Mouse (Mus musculus): ENCODE results near the gene Plcxd3. TPM values are rescaled to one million over a fixed set of nuclear protein-coding genes. Genes with fewer than 3 reads are reported as not detected.
"Not testable (repeated sequence)": the region's sequence is repeated elsewhere in the genome, so short reads cannot be mapped to it uniquely, and the experiment has no call there.

Gene Plcxd3
- polyA plus RNA-seq, 1 experiment from 2014 or later, result 2.8 TPM

GRCm38 (mm10) chr15:4400096-4400495 is 24.8 kb downstream of the Plcxd3 start:
- Histone ChIP-seq H3K4me3 (replicated peaks) (no peak overlapping the region), H3K27me3 (replicated peaks) (no peaks in the 10 kb centered on the region), H3K4me2 (replicated peaks) (no peak overlapping the region), H3K9me3 (no peaks in the 10 kb centered on the region), H3K27ac (no peak overlapping the region), H3K36me3 (no peaks in the 10 kb centered on the region), H3K9ac (no peak overlapping the region), H3K4me1 (replicated peaks) (no peaks in the 10 kb centered on the region)
- no peak for ATAC-seq
- 73% methylated on average over 4 of the region's 4 CpGs for WGBS

DNA sequence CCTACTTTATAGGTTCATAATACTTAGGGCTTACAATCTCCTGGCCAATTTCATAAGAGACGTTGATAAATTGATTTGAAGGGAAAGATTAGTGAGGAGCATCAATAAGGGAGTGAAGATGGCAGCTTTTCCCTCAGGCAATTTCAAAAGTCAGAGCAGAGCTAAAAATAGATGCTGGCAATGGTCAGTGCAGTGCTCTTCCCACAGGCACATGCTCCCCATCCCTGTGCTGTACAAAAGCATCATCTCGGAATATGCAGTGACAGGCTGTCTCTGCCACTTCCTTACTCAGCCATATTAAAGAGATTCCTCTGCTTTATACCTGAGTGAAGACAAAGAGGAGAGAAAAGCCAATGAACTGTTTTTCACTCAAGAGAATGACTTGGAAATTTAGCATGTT is 36.0 kb downstream of the Plcxd3 start:
- Histone ChIP-seq H3K4me3 (replicated peaks) (no peak overlapping the region), H3K27ac (no peak overlapping the region), H3K4me1 (replicated peaks) (no peaks in the 10 kb centered on the region), H3K9me3 (no peaks in the 10 kb centered on the region), H3K9ac (no peak overlapping the region), H3K36me3 (no peaks in the 10 kb centered on the region), H3K4me2 (replicated peaks) (no peak overlapping the region), H3K27me3 (replicated peaks) (no peaks in the 10 kb centered on the region)
- ATAC-seq, result no peak
- 62% methylated on average over 2 of the region's 2 CpGs for WGBS

GRCm38 (mm10) chr15:4440081-4440480 is 64.8 kb downstream of the Plcxd3 start:
- Histone ChIP-seq H3K27ac (no peak overlapping the region), H3K4me3 (replicated peaks) (no peak overlapping the region), H3K4me2 (replicated peaks) (no peak overlapping the region), H3K9ac (no peak overlapping the region), H3K9me3 (no peaks in the 10 kb centered on the region), H3K4me1 (replicated peaks) (no peaks in the 10 kb centered on the region), H3K36me3 (no peaks in the 10 kb centered on the region), H3K27me3 (replicated peaks) (no peaks in the 10 kb centered on the region)
- no peak for ATAC-seq

DNA sequence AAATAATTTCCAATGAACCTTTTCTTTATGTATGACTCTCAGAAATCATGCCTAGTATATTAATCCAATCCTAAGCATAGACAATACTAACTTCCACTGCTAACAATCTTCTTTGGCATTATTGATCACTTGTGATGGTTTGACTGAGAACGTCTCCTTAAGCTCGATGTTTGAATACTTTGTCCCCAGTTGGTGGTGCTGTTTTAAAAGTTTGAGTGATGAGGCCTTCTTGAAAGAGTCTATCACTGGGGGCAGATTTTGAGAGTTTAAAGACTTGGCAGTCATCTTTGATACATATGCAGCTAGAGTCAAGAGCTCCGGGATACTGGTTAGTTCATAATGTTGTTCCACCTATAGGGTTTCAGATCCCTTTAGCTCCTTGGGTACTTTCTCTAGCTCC is 120.9 kb downstream of the Plcxd3 start:
- Histone ChIP-seq H3K9ac (no peak overlapping the region), H3K4me2 (replicated peaks) (no peak overlapping the region), H3K27ac (no peak overlapping the region), H3K4me3 (replicated peaks) (no peak overlapping the region), H3K27me3 (replicated peaks) (no peaks in the 10 kb centered on the region), H3K9me3 (no peaks in the 10 kb centered on the region), H3K4me1 (replicated peaks) (no peaks in the 10 kb centered on the region), H3K36me3 (no peaks in the 10 kb centered on the region)
- WGBS, result 78% methylated on average over 3 of the region's 3 CpGs
- ATAC-seq, result no peak

DNA sequence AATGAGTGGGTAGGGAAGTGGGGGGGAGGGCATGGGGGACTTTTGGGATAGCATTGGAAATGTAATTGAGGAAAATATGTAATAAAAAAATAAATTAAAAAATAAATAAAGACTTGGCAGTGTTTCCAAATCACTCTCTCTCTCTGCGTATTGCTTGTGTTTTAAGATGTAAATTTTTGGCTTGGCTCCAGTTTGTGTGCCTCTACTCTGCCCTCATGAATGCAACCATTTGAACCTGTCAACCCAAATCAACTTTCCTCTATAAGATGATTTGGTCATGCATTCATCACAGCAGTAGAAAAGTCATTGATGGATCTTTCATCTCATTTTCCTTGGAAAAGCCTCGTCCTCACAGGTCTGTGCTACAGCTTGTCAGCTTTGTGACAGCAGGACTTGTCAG is 121.7 kb downstream of the Plcxd3 start:
- H3K36me3 ChIP-seq, result no peaks in the 10 kb centered on the region
- ATAC-seq, result no peak
- no peaks in the 10 kb centered on the region for H3K27me3 ChIP-seq (replicated peaks)
- no peak overlapping the region for H3K27ac ChIP-seq
- no peaks in the 10 kb centered on the region for H3K9me3 ChIP-seq
- no peak overlapping the region for H3K4me2 ChIP-seq (replicated peaks)
- H3K4me3 ChIP-seq (replicated peaks), result no peak overlapping the region
- no peaks in the 10 kb centered on the region for H3K4me1 ChIP-seq (replicated peaks)
- WGBS, result 79% methylated on average over 2 of the region's 2 CpGs
- H3K9ac ChIP-seq, result no peak overlapping the region

DNA sequence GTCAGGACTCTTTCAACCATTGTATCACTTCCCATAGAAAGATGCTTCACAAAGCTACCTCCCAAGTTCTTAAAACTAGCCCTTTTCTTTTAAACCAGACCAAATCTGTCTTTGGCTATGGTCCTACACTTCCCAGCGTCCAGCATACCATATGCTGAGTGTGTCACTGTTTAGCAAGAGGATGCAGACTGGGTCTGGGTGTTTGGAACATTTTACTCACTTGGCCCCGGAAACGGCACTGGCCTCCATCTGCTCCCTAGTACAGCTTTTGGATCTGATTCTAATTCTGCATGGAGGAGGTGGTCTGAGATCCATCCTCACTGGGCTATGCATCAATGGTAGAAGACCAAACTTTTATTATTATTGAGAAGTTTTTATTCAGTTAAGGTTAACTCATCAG is 122.7 kb downstream of the Plcxd3 start:
- no peak for ATAC-seq
- Histone ChIP-seq H3K9ac (no peak overlapping the region), H3K27me3 (replicated peaks) (no peaks in the 10 kb centered on the region), H3K4me3 (replicated peaks) (no peak overlapping the region), H3K9me3 (no peaks in the 10 kb centered on the region), H3K27ac (no peak overlapping the region), H3K4me2 (replicated peaks) (no peak overlapping the region), H3K36me3 (no peaks in the 10 kb centered on the region), H3K4me1 (replicated peaks) (no peaks in the 10 kb centered on the region)
- WGBS, result 79% methylated on average over 3 of the region's 3 CpGs

GRCm38 (mm10) chr15:4503366-4503765 is 128.1 kb downstream of the Plcxd3 start:
- H3K4me2 ChIP-seq (replicated peaks), result no peak overlapping the region
- H3K9ac ChIP-seq, result no peak overlapping the region
- H3K4me1 ChIP-seq (replicated peaks), result no peaks in the 10 kb centered on the region
- no peak for ATAC-seq
- WGBS, result 82% methylated on average over 3 of the region's 3 CpGs
- no peaks in the 10 kb centered on the region for H3K9me3 ChIP-seq
- H3K36me3 ChIP-seq, result no peaks in the 10 kb centered on the region
- no peak overlapping the region for H3K27ac ChIP-seq
- no peaks in the 10 kb centered on the region for H3K27me3 ChIP-seq (replicated peaks)
- no peak overlapping the region for H3K4me3 ChIP-seq (replicated peaks)

DNA sequence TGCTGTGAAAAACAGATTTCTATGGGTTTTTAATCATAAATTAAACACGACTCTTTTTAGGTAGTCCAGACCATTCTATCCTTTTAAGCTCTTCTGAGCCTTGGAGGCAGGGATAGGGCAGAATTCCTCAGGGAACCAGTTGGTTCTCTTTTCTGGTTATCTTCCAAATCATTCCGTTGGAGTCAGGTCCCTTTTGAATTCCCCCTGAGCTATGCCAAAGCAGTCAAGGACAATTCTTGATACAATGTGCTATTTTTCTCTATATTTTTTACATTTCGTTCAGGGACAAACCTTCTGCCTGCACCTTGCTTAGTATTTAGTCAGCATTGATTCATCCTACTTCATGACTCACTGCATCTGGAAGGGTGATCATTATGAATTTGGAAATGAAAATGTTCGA is 128.5 kb downstream of the Plcxd3 start:
- no peak overlapping the region for H3K4me3 ChIP-seq (replicated peaks)
- H3K9me3 ChIP-seq, result no peaks in the 10 kb centered on the region
- H3K4me2 ChIP-seq (replicated peaks), result no peak overlapping the region
- H3K27me3 ChIP-seq (replicated peaks), result no peaks in the 10 kb centered on the region
- H3K4me1 ChIP-seq (replicated peaks), result no peaks in the 10 kb centered on the region
- no peaks in the 10 kb centered on the region for H3K36me3 ChIP-seq
- WGBS, result 71% methylated on average over 4 of the region's 4 CpGs
- no peak overlapping the region for H3K9ac ChIP-seq
- H3K27ac ChIP-seq, result no peak overlapping the region
- ATAC-seq, result no peak

DNA sequence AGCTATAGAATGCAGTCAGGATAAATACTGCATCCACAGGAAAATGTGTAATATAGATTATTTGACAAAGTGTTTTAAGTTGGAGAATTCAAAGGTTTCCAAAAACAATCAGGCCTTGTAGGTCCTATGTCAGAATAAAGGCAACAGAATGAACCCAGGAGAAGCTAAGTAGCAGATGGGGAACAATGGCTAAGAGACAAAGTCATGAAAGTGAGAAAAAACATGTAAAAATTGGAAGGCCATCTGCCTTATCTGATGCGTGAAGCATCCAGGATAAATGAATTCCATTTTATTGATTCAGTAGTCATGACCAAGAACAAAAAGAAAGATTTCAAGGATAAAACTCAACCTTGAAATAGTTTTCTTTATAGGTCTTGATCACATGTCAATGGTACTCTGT is 139.4 kb downstream of the Plcxd3 start:
- ATAC-seq, result no peak
- Histone ChIP-seq H3K27ac (no peak overlapping the region), H3K9ac (no peak overlapping the region), H3K9me3 (no peaks in the 10 kb centered on the region), H3K4me1 (replicated peaks) (no peaks in the 10 kb centered on the region), H3K4me3 (replicated peaks) (no peak overlapping the region), H3K4me2 (replicated peaks) (no peak overlapping the region), H3K36me3 (no peaks in the 10 kb centered on the region), H3K27me3 (replicated peaks) (no peaks in the 10 kb centered on the region)
- 84% methylated on average over 1 of the region's 1 CpGs for WGBS

DNA sequence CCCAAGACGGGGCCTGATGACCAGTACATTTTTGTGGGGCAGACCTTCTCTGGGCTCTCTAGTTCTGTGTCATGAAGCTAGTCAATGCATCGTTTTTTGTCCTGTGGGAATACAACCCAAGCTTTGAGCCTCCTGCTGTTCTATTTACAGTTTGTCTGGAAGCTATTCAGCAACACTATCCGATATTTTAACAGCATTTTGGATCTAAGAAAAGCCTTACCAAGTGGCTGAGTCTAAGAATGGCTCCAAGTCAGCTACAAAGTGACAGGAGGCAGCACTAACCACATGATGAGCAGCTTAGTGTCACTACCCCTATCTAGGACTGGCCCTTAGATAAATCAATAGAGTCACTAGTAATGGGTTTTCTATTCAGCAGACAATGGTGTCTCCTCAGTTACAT is 149.3 kb downstream of the Plcxd3 start:
- 88% methylated on average over 3 of the region's 3 CpGs for WGBS
- no peaks in the 10 kb centered on the region for H3K9me3 ChIP-seq
- H3K36me3 ChIP-seq, result no peaks in the 10 kb centered on the region
- no peaks in the 10 kb centered on the region for H3K27me3 ChIP-seq (replicated peaks)
- H3K27ac ChIP-seq, result no peak overlapping the region
- no peak overlapping the region for H3K4me3 ChIP-seq (replicated peaks)
- no peaks in the 10 kb centered on the region for H3K4me1 ChIP-seq (replicated peaks)
- H3K9ac ChIP-seq, result no peak overlapping the region
- ATAC-seq, result no peak
- no peak overlapping the region for H3K4me2 ChIP-seq (replicated peaks)

DNA sequence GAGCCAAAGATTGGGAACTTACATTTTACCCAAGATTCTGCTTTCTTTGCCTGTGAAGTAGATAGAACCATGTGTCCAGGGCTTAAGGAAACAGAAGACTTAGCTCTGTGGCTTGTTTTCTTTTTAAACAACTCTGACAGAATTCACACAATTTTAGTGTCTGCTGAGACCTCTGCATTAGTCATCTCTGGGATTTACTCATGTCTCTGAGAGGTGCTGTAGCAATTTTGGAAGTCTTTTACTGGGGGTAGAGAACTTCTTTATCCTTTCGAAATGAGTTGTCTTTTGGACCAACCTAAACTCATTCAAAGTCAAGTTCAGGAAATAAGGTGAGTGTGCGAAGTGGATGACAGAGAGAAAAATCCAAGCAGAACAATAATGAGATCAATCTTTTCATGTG is 158.4 kb downstream of the Plcxd3 start:
- 91% methylated on average over 2 of the region's 2 CpGs for WGBS
- no peaks in the 10 kb centered on the region for H3K4me1 ChIP-seq (replicated peaks)
- ATAC-seq, result no peak

DNA sequence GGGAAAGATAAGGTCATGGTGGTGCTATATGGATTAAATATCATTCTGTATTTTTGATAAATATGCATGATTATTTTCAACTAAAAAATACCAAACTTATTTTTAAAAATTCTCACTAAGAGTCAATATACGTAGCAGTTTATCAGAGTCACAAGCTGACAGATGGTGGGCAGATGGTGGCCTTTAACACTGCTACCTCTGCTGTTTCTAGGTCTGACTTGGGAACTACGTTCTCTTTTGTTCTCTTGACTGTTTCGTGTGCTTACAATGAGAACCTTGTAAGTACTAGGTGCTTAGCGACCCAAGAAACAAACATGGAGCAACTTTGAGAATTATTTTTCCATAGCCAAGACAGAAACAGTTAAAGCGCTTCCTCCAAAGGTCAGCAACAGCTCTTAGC is 183.8 kb downstream of the Plcxd3 start:
- ATAC-seq, result no peak
- H3K9me3 ChIP-seq, result no peaks in the 10 kb centered on the region
- H3K36me3 ChIP-seq, result no peaks in the 10 kb centered on the region
- H3K27me3 ChIP-seq (replicated peaks), result no peaks in the 10 kb centered on the region
- 86% methylated on average over 5 of the region's 5 CpGs for WGBS
- H3K9ac ChIP-seq, result no peak overlapping the region
- H3K4me2 ChIP-seq (replicated peaks), result no peak overlapping the region
- H3K27ac ChIP-seq, result no peak overlapping the region
- no peaks in the 10 kb centered on the region for H3K4me1 ChIP-seq (replicated peaks)
- H3K4me3 ChIP-seq (replicated peaks), result no peak overlapping the region

More for the DNA sequence above, 158.4 kb downstream of the Plcxd3 start:
- H3K4me2 ChIP-seq (replicated peaks), result no peak overlapping the region
- no peaks in the 10 kb centered on the region for H3K9me3 ChIP-seq
- no peak overlapping the region for H3K27ac ChIP-seq
- no peaks in the 10 kb centered on the region for H3K27me3 ChIP-seq (replicated peaks)
- H3K36me3 ChIP-seq, result no peaks in the 10 kb centered on the region
- H3K4me3 ChIP-seq (replicated peaks), result no peak overlapping the region
- H3K9ac ChIP-seq, result no peak overlapping the region

DNA sequence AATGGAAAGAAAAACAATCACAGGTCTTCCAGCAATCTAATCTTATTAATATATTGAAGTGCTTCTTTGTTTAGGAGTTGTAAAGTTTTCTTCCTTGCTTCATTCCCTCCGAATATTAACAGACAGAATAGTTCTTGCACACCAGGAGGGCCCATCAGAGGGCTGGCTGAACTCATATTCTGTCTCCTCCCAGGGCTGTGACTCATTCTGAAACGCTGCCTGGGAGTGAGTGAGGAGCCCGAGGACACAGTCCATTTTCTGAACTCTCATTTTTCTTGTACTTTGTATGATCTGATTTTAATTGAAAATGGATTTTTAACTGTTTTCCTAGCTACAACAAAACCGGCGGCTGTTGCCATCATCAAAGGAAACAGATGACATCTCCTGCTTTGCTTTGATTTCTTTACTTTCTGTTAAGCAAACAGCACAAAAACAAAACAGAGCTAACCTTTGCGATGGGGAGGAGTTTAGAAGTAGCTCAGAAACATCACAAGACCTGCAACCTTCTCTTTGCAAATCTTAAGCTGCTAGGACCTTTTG is 186.2 kb downstream of the Plcxd3 start:
- Histone ChIP-seq H3K4me2 (replicated peaks) (no peak overlapping the region), H3K36me3 (no peaks in the 10 kb centered on the region), H3K4me1 (replicated peaks) (no peaks in the 10 kb centered on the region), H3K9me3 (no peaks in the 10 kb centered on the region), H3K27ac (no peak overlapping the region), H3K9ac (no peak overlapping the region), H3K4me3 (replicated peaks) (no peak overlapping the region), H3K27me3 (replicated peaks) (no peaks in the 10 kb centered on the region)
- ATAC-seq, result peak; percentile 83
- WGBS, result 57% methylated on average over 6 of the region's 6 CpGs

- not testable (repeated sequence) for ATAC-seq; H3K4me3 ChIP-seq (replicated peaks); H3K27ac ChIP-seq; H3K36me3 ChIP-seq; H3K4me2 ChIP-seq (replicated peaks); H3K9me3 ChIP-seq; H3K9ac ChIP-seq; H3K4me1 ChIP-seq (replicated peaks); H3K27me3 ChIP-seq (replicated peaks)
- 94% methylated on average over 8 of the region's 8 CpGs for WGBS
These were observed 220.2 kb downstream of the Plcxd3 start for GRCm38 (mm10) chr15:4595521-4595920.
